Mouse (Mus musculus): ENCODE results near the gene Eif2b2.

DNA sequence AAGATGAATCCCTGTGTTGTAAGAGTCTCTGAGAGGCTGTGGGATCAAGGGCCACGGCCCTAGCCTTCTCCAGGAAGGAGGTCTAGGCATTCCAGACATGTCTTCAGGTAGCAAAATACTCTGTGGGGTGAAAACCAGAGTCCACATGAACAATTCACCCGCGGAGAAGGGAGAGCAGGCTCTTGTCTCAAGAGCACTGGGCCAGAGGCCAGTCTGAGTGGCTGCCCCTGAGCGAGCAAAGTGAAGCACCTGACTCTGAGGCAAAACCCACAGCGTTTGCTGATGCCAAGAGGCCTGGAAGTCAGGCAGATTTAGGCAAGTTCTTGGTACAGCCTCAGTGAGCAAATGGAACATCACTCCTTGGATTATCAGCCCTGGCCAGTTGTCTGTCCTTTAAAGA, 35.2 kb upstream of the Eif2b2 start:
- TF ChIP-seq NELFE (IDR thresholded peaks at IDR 0.05; ENCODE audit: low read depth, low read length) (no peak), SIN3A (IDR thresholded peaks at IDR 0.05; ENCODE audit: low read length) (no peak), ZKSCAN1 (IDR thresholded peaks at IDR 0.05; ENCODE audit: low read depth, low read length) (no peak), MXI1 (IDR thresholded peaks at IDR 0.05; ENCODE audit: low read depth, low read length) (no peak), CTCF (IDR thresholded peaks at IDR 0.05 in 2 of 3, conservative IDR thresholded peaks at IDR 0.05 in 1 of 3; ENCODE audit: control insufficient read depth in 1 of 3, insufficient read depth in 1 of 3, low read depth in 2 of 3, low read length in 3 of 3, poor library complexity in 1 of 3, severe bottlenecking in 1 of 3) (no peak), EP300 (IDR thresholded peaks at IDR 0.05; ENCODE audit: low read depth in 1 of 2, low read length in 2 of 2) (no peak), KAT2A (conservative IDR thresholded peaks at IDR 0.05; ENCODE audit: low read depth, low read length) (no peak), MAX (IDR thresholded peaks at IDR 0.05; ENCODE audit: low read length) (no peak), ETS1 (IDR thresholded peaks at IDR 0.05; ENCODE audit: low read depth, low read length) (no peak), POLR2AphosphoS2 (IDR thresholded peaks at IDR 0.05; ENCODE audit: low read length) (no peak), TAL1 (IDR thresholded peaks at IDR 0.05; ENCODE audit: low read length) (no peak)
